Mouse (Mus musculus) stomach, postnatal 0 days (tissue): ENCODE measurements at regions not wholly inside any gene's neighbourhood (a gene's known extent, or its start where the extent isn't known, plus 50 kb on each side); places are given as distances from the start of the nearest gene placed in this dataset.

Experiments used
- ATAC-seq: fragments of 200-750 bp; cut with Nextera tagmentation; 2 replicates; pipeline ENCODE4 v1.8.0; 2017; ENCODE audit not compliant: low FRiP score, low TSS enrichment
- DNase-seq: peaks from one replicate; pipeline ENCODE4 v3.0.0-alpha.2; 2016; ENCODE audit warnings: low spot score
- H3K27ac ChIP-seq: fragments of 300-500 bp; sonication (generic); replicated peaks from 2 replicates; pipeline ENCODE4 v1.5.1; 2014; ENCODE audit warnings: mild to moderate bottlenecking, control low read depth
- H3K27me3 ChIP-seq: fragments of 300-500 bp; sonication (generic); 2 replicates; pipeline ENCODE4 v1.6.1; 2014; ENCODE audit warnings: low read length; ENCODE audit not compliant: control insufficient read depth, insufficient read depth
- H3K36me3 ChIP-seq: fragments of 300-500 bp; sonication (generic); 2 replicates; pipeline ENCODE4 v1.6.1; 2014; ENCODE audit warnings: low read length, mixed read lengths; ENCODE audit not compliant: control insufficient read depth, insufficient read depth
- H3K4me1 ChIP-seq: fragments of 300-500 bp; sonication (generic); replicated peaks from 2 replicates; pipeline ENCODE4 v1.6.1; 2014; ENCODE audit warnings: antibody characterized with exemption; ENCODE audit not compliant: control insufficient read depth, insufficient read depth
- H3K4me2 ChIP-seq: fragments of 300-500 bp; sonication (generic); replicated peaks from 2 replicates; pipeline ENCODE4 v1.6.1; 2014; ENCODE audit warnings: low read depth, mild to moderate bottlenecking, control low read depth, moderate library complexity
- H3K4me3 ChIP-seq: fragments of 300-500 bp; sonication (generic); 2 replicates; pipeline ENCODE4 v1.5.1; 2014; ENCODE audit warnings: low read depth, low read length, control low read depth
- H3K9ac ChIP-seq: fragments of 300-500 bp; sonication (generic); 2 replicates; pipeline ENCODE4 v1.6.1; 2014; ENCODE audit warnings: mild to moderate bottlenecking, low read length, control low read depth, mixed read lengths
- H3K9me3 ChIP-seq: fragments of 300-500 bp; sonication (generic); 2 replicates; pipeline ENCODE4 v1.6.1; 2016; ENCODE audit warnings: low read length; ENCODE audit not compliant: control insufficient read depth
- CTCF ChIP-seq: IDR thresholded peaks from 2 replicates; pipeline ENCODE4 v1.5.1; 2016; ENCODE audit warnings: antibody characterized with exemption, low read depth, mild to moderate bottlenecking, moderate library complexity
- EP300 ChIP-seq: optimal IDR thresholded peaks from 2 replicates; pipeline ENCODE3; 2016; ENCODE audit warnings: antibody characterized with exemption
- WGBS: fragments of 180-500 bp; shearing (Covaris S2); extraction: QIAGEN DNeasy Blood & Tissue Kit; methylation state at CpG from one replicate; pipeline ENCODE4 v1.1.7; 2014; 5-methylcytosine and 5-hydroxymethylcytosine counted together

DNA sequence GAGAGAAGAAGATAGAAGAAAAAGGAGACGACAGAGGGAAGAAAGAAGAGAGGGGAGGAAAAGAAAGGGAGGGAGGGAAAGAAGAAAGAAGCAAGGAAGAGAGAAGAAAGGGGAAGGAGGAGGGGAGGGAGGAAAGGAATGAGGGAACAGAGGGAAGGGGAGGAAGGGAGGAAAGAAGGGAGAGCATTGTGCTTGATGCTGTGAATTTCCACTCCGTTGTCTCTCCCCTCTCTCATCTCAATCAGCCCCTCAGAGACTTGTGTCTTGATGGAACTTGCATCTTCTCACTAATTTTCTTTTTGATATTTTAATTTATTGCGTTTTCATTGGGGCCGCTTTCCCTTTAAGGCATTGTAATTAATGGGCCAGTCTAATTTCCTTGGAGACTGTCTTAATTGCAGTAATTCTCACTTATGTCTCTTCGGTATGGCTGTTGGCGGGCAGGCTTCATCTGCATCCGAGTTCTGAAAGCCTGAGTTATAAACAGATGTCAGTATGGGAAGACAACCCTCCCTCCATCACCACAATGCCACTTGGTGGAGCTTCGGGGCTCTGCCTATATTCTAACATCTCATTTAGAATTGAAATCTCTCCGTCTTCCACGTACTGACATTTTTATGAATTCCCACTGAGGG is 111.4 kb upstream of the Xylt1 start:
- no peak overlapping the region for H3K9ac ChIP-seq
- H3K4me2 ChIP-seq: no peak overlapping the region
- H3K4me3 ChIP-seq: no peak overlapping the region
- H3K27ac ChIP-seq: no peak overlapping the region
- no peaks in the 10 kb centered on the region for H3K27me3 ChIP-seq
- no peaks in the 10 kb centered on the region for H3K9me3 ChIP-seq
- no peaks in the 10 kb centered on the region for H3K4me1 ChIP-seq
- ATAC-seq: no peak
- 66% methylated on average over 10 of the region's 10 CpGs for WGBS
- no peaks in the 10 kb centered on the region for H3K36me3 ChIP-seq
- TF ChIP-seq EP300 (no peak), CTCF (no peak)
- no peak for DNase-seq

DNA sequence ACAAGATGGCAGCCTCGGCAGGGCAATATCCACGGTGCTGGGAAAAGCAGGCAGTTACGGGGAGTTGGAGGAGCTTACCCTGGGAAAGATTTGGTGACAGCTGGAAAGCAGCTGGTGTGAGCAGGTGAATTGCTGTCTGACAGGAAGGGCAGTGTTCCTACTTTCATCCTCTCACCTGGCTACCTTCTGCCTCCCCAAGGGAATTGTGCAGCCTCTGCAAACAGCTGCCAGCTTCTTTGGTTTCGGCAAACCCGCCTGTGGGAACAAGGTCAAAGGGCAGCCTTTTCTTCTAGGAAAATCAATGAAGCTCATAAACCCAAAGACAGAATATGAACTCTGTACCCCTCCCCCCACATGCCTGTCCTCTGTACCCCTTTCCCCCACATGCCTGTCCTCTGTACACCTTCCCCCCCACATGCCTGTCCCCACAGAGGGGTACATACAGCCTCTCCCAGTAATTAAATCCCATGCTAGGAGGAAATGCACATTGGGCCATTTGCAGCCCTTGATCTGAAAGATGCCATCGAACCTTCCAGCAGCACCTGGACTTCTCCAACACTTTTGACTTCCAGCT is 102.3 kb upstream of the Xylt1 start:
- Histone ChIP-seq H3K9me3 (no peaks in the 10 kb centered on the region), H3K4me2 (no peak overlapping the region), H3K27me3 (no peaks in the 10 kb centered on the region), H3K4me1 (no peaks in the 10 kb centered on the region), H3K27ac (no peak overlapping the region), H3K9ac (no peak overlapping the region), H3K36me3 (no peaks in the 10 kb centered on the region), H3K4me3 (no peak overlapping the region)
- WGBS: 51% methylated on average over 6 of the region's 6 CpGs
- TF ChIP-seq EP300: no peak
- no peak for TF ChIP-seq CTCF
- DNase-seq (no peak), ATAC-seq (no peak)

DNA sequence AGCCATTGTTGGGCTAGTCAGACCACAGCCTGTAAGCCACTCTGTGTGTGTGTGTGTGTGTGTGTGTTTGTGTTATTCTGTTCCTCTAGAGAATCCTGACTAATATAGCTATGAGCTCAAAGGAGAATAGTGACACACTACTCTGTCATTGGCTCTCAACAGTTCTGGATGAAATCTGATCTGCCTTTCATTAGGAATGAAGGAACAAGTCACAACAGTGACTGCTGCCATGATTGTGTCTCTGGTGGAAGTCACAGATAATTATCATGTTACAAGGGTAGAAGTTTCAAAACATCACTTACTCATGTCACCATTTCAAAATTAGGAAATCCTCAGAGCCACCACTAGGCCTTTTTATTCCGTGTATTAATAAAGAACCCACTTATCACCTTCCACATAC is 98.6 kb upstream of the Xylt1 start:
- 62% methylated on average over 1 of the region's 1 CpGs for WGBS
- no peak for TF ChIP-seq EP300
- ATAC-seq: no peak
- no peaks in the 10 kb centered on the region for H3K27me3 ChIP-seq
- no peak overlapping the region for H3K4me2 ChIP-seq
- H3K4me1 ChIP-seq: no peaks in the 10 kb centered on the region
- no peak overlapping the region for H3K4me3 ChIP-seq
- no peak overlapping the region for H3K27ac ChIP-seq
- H3K9ac ChIP-seq: no peak overlapping the region
- H3K36me3 ChIP-seq: no peaks in the 10 kb centered on the region
- H3K9me3 ChIP-seq: no peaks in the 10 kb centered on the region
- no peak for DNase-seq

DNA sequence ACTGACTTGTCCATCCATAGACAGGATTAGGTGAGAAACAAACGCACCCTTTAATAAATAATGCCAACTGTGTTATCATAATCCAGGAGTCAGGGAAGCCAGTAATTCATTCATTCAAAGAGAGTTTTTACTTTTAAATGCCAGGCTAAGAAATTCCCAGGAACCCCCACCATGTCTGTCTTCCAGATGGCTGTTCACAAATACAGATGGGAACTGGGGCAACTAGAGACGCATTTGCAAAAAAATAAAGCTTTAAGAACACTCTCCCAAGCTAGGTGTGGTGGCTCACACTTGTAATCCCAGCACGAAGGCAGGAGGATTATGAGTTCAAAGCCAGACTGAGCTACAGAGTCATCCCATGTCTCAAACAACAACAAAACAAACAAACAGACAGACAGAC is 95.6 kb upstream of the Xylt1 start:
- H3K9me3 ChIP-seq: no peaks in the 10 kb centered on the region
- H3K36me3 ChIP-seq: no peaks in the 10 kb centered on the region
- no peak overlapping the region for H3K27ac ChIP-seq
- H3K4me3 ChIP-seq: no peak overlapping the region
- ATAC-seq (no peak), DNase-seq (no peak)
- H3K27me3 ChIP-seq: no peaks in the 10 kb centered on the region
- no peak for TF ChIP-seq CTCF
- no peak for TF ChIP-seq EP300
- H3K4me1 ChIP-seq: no peaks in the 10 kb centered on the region
- no peak overlapping the region for H3K9ac ChIP-seq
- WGBS: 70% methylated on average over 3 of the region's 3 CpGs
- H3K4me2 ChIP-seq: no peak overlapping the region

DNA sequence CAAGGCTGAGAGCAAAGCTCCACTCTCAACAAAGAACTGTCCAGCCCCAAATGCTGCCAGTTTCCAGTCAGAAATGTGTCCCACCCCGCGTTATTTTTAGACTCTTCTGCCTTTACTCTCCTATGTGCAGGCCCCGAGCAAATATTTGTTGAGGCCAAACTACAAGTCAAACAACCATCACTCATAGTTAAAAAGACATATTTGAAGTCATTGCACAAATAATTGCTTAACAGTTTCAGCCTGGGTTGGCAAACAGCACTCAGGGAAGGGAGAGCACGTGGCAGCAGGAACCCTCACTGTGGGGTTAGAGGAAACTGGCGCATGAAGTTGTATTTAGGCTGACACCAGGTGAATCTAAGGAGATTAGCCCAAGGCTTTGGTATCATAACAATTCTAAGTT is 94.8 kb upstream of the Xylt1 start:
- Histone ChIP-seq H3K4me2 (no peak overlapping the region), H3K4me1 (no peaks in the 10 kb centered on the region), H3K27ac (no peak overlapping the region), H3K36me3 (no peaks in the 10 kb centered on the region), H3K9ac (no peak overlapping the region), H3K9me3 (no peaks in the 10 kb centered on the region), H3K27me3 (no peaks in the 10 kb centered on the region), H3K4me3 (no peak overlapping the region)
- 42% methylated on average over 5 of the region's 5 CpGs for WGBS
- no peak for TF ChIP-seq CTCF
- TF ChIP-seq EP300: no peak
- peak; percentile 86 for ATAC-seq
- peak; percentile 42 for DNase-seq

DNA sequence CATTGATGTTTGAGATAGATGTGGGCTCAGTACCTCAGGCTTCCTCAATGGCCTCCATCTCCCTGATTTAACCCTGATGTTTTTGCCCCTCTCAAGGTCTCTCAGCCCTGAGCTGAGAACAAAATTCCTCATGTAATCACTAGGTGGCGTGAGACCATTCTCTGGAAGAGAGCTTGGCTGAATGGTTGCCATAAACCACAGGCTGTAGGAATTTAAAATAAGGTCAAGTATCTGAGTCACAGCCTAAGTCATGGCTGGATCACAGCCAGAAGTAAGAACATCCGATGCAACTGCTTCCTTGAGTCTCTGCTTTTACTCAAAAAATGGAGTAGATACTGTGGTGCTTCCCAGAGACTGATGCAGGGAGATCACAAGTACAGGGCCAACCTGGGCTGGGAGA is 77.1 kb upstream of the Xylt1 start:
- WGBS: 16% methylated on average over 2 of the region's 2 CpGs
- H3K4me2 ChIP-seq: no peak overlapping the region
- H3K9ac ChIP-seq: no peak overlapping the region
- H3K4me3 ChIP-seq: no peak overlapping the region
- H3K36me3 ChIP-seq: no peaks in the 10 kb centered on the region
- no peaks in the 10 kb centered on the region for H3K27me3 ChIP-seq
- H3K9me3 ChIP-seq: no peaks in the 10 kb centered on the region
- no peak overlapping the region for H3K27ac ChIP-seq
- DNase-seq (no peak), ATAC-seq (peak; percentile 24; the same call in 1 of the 2 replicates)
- no peaks in the 10 kb centered on the region for H3K4me1 ChIP-seq
- TF ChIP-seq EP300: no peak
- TF ChIP-seq CTCF: peak; percentile 66
